Mouse (Mus musculus) erythroid progenitor cell, adult 5-6 weeks (primary cell): ENCODE results near the gene Nkx1-2. TPM values are rescaled to one million over a fixed set of nuclear protein-coding genes. Genes with fewer than 3 reads are reported as not detected.

ENCODE experiments used
- ATAC-seq: replicated peaks from 2 replicates; pipeline ENCODE4 v1.8.0; 2016; ENCODE audit warnings: moderate number of reproducible peaks, mild to moderate bottlenecking, moderate TSS enrichment, inconsistent platforms; ENCODE audit not compliant: poor library complexity, low FRiP score, severe bottlenecking
- total RNA-seq, 2 experiments: library from RNA; stranded (forward) in 1 of 2; stranded (reverse) in 1 of 2; fragments of 150-400 nt in 1 of 2; fragments of 186-747, 209-891 nt in 1 of 2; gene quantifications; 2 replicates each; pipeline versions ENCODE4 v1.2.3 to v1.2.4; 2015 to 2017; ENCODE audit warnings: low replicate concordance in 2 of 2

Nkx1-2 gene
- total RNA-seq, 2 experiments from 2014 or later, result not detected

GRCm38 (mm10) chr7:132608316-132609020, 9.0 kb upstream of the Nkx1-2 start:
- ATAC-seq, result no peak

- no peak for ATAC-seq
These were observed 6.3 kb upstream of the Nkx1-2 start for GRCm38 (mm10) chr7:132605689-132606088.

DNA sequence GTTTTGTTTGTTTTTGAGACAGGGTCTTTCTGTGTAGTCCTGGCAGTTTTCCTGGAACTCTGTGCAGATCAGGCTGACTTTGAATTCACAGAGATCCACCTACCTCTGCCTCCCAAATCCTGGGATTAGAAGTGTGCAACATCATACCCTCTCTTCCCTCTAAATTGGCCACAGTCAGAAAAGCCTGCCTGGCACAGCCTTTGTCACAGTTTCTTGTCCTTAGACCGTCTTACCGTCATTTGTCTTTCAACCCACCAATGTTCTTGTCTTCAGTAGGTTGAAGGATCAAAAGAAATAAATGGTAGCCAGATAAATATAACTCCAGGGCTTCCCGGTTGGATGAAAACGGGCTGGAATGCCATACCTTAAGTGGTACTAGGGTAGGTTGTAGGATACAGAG, 5.3 kb upstream of the Nkx1-2 start:
- no peak for ATAC-seq

DNA sequence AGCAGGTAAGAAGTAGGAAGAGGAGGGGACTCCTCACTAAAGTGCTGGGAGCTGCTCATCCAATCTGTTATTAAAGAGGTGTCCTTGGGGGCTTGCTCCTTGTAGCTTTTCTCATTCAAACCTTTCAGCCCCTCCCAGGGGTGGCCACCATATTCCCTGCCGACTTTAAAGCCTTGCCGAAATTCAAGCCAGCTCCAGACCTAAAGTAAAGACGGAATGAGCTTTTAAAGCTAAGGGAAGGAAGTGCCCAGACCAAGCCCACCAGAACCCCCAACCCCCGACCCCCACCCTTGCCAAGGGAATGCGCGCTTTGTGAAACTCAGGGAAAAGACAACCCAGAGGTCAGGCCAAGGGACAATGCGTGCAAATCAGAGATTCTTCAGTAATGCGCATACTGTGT, 1.5 kb upstream of the Nkx1-2 start:
- no peak for ATAC-seq

DNA sequence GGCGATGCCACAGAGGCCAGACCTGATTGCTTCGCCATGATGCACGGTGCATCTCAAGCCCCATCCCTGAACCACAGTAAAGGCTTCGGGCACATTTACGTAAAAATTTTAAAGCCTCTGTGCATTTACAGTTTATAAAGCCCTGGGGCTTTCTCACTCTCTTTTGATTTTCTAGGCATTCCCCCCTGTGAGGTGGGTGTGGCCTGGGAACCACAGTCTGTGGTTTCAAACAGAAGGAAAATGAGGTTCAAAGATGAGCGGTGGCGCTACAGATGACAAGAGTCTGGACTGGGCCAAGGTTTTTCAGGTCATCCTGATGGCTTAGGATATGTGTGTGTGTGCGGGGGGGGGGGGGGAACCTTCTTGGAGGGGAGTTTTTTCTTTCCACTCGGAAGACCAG, 589 bp upstream of the Nkx1-2 start:
- no peak for ATAC-seq

- ATAC-seq, result no peak
These were observed 2.0 kb downstream of the Nkx1-2 start for GRCm38 (mm10) chr7:132597251-132598041.

DNA sequence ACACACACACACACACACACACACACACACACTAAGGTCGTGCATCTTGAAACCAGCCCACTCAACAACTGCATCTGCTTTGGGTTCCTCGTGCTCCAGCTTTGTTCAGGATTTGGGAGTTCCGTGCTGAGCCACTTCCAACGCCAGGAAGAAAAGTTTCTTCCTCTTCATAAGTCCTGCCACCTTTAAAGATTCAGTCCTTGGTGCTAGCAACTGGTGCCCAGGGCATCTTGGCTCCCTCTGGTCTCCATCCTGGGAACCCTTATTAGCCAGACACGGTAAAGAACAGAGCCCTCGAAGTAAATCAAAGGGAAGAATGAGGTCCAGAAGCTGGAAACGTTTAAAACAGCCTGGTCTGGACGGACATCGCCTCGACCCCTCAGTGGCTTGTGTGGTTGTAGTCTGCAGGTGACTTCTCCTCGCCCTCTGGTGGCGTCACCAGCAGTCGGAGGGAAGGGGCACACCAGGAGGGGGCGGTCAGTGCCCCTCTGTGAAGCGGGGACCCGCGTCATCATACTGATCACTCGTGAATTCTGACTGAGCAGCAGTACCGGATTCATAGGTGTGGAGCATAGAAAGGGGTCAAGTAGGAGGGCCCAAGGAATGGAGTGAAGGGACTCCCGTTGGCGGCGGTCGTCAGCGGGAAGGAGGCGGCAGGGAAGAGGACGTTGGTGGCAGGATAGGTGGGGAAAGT, 2.7 kb downstream of the Nkx1-2 start:
- ATAC-seq, result no peak

DNA sequence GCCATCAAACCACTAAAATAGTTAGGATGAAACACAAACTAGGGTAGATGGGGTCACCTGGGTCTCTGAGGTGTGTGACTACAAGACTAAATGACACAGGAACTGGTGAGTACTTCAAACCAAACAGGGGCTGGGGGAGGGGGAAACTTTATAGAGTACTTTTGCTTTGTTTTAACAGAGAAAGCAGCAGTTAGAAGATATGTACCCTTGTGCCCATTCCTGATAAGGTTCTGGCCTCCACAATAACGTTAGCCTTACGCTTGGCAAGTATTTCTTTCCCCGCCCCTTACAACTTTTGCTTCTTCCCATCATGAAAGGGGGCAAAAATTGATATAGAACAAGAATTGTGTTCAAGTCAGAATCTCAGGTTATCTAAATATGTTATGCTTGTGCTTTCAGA, 3.6 kb downstream of the Nkx1-2 start:
- ATAC-seq, result no peak

DNA sequence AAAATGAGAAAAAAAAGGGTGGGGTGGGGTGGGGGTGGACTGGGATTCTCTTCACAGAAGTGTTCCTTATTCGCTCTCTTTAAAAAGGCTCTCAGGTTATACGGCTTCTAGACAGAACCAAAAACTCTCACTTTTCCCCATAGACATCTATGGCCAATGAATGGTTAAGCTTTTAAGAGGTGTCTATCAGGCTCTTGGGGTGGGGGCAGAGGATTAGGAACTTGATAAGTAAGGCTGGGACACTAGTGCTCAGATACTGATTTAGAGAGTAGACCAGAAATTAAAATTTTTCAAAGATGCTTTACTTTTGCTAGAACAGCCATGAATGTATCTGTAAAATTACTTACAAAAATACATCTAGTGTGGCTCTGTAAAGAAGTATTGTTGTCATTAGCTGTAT, 5.1 kb downstream of the Nkx1-2 start:
- ATAC-seq, result no peak

GRCm38 (mm10) chr7:132593762-132594161, 5.7 kb downstream of the Nkx1-2 start:
- no peak for ATAC-seq

DNA sequence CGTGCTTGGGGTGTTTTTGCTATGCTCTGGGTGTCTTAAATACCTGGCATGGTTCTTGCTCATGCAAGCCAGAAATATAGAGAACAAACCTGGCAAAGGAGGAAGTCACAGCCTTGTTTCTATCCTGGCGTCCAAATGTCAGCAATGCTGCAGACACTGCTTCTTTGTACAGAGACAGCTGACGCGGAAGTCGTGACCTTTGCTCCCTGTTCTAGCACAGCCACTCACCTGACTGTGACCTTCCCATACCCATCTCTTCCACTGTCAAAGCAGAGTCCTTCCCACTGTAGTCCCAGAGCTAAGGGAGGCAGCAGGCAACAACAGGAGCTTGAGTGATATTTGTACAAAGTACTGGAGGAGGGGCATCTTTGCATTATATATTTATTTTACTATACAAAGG, 9.8 kb downstream of the Nkx1-2 start:
- no peak for ATAC-seq

- ATAC-seq, result no peak
These were observed 12.3 kb downstream of the Nkx1-2 start for GRCm38 (mm10) chr7:132587167-132587566.

DNA sequence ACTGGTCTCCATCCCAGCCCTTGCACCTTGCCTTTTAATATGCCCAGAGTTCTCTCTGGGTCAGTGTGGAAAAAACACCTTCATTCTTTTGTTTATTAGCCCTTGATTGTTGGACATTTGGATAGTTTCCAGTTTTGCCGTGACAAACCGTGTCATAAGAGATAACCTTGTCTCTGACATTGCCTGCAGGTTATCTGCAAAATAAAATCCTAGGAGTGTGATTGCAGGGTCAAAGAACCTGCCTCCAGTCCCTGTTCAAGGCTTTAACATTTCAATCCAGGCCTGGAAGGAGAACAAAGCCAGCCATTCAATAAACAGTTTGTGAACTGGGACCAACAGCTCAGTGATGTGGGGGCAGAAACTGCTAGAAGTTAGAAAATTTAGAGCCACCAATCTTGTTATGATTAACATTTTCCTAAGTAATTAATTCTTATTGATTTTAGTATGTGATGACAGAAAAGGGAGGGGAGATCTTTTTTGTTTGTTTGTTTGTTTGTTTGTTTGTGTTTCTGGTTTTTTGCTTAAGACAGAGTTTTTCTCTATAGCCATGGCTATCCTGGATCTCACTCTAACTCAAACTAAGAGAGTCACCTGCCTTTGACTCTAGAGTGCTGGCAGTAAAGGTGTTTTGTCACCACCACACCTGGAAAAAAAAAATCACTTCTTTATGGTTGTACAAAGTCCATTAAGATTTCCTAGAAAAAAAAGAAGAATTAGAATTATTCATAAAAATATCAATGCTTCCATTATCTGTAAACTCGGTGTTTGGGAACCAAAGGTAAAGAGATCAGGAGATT, 13.5 kb downstream of the Nkx1-2 start:
- ATAC-seq, result no peak

GRCm38 (mm10) chr7:132581441-132581840, 18.0 kb downstream of the Nkx1-2 start:
- no peak for ATAC-seq

DNA sequence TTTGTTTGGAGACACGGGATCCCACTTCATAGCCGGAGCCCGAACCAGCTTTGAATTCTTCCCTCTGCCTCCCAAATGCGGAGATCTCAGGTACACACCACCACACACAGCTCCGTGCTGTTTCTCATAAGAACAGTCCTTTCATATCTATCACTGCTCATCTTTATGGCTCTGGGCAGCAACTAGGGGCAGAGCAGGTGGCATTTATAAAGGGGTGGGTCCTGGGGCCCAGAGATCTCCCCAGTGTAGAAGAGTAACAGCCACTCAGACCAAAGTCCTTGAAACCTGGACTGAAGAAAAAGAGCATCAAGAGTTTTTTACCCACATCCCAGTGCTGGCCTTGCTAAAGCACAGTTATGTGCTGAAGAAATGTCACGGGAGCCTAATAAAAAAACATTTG, 18.9 kb downstream of the Nkx1-2 start:
- no peak for ATAC-seq

- no peak for ATAC-seq
These were observed 22.5 kb downstream of the Nkx1-2 start for GRCm38 (mm10) chr7:132576891-132577290.

- peak; percentile 95 for ATAC-seq
These were observed 23.3 kb downstream of the Nkx1-2 start, which contains the start of gene Oat for GRCm38 (mm10) chr7:132576116-132576650. Gene Oat (minus strand): TSS chr7:132576398.

DNA sequence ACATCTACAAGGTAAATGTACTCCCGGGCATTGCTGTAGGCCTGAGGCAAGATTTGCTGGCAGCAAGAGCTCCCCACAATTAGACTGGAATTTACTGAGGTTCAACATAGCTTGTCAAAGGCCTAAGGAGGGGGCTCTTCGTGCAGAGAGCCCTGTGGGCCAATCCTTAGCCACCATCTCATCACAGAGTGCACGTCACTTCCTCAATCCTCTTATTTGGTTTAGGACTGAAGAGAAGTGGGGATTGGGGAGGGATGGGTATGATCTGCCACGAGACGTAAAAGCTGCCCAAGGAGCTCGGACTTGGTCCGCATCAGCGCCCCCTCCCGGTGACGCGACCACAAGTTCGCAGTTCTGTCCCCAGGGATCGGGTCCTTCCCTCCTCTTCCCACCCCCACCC, 23.8 kb downstream of the Nkx1-2 start:
- peak; percentile 71 for ATAC-seq

- ATAC-seq, result no peak
These were observed 24.8 kb downstream of the Nkx1-2 start for GRCm38 (mm10) chr7:132574646-132575045.

- no peak for ATAC-seq
These were observed 26.2 kb downstream of the Nkx1-2 start for GRCm38 (mm10) chr7:132573205-132573604.
